Mouse (Mus musculus): ENCODE results near the gene Serpine1.
A peak's percentile ranks its signal among the peaks of the same experiment; 100 is the strongest.

DNA sequence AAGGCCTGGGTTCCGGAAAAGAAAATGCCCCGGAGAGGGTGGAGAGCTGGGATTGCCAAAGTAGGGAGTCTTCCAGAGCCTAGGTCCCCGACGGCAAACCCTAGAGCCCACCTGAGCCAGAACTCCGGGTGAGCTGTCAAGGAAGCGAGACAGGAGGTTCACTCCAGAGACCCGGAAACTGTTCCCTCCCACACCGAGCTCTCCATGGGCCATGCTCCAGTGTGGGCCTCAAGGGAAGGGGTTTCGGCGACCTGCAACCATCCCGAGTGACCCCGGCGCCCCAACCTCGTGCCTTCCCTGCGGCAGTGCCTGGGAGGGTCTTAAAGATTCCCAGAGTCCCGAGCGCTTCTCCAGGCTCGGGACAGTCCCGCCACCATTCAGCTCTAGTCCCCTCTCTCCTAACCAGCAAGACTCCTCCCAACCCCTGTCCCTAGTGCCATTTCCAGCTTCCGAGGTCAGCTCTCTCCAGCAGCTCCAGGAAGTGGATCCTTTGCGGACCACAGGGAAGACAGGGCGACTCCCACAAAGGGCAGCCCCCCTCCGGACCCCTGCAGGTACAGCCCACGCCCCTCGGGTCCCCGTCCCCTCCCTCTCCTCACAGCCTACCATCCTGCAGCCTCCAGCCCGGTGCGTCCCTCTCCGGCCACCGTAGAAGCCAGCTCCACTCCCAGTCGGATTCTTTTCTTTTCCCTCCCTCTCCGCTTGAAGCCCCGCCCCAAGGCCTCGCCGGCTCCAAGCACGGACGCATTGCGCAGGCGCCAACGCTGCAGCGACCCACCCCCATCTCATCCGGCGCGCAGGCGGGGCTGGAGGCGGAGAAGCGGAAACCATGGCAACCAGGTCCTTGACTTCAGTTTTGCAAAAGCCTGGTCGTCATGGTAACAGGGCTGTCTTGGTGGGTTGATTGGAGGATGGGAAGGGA lies 26.4 kb downstream of the Serpine1 start, which contains the start of gene Ap1s1:
- TF ChIP-seq CTCF (IDR thresholded peaks at IDR 0.05; ENCODE audit: insufficient read depth, low read length) (no peak), POLR2A (IDR thresholded peaks at IDR 0.05; ENCODE audit: borderline replicate concordance, extremely low read depth, low read depth, low read length) (peak; percentile 42; the same call in 1 of the 2 replicates)
